Mouse (Mus musculus) limb, embryonic 14.5 days (tissue): ENCODE data around the gene Thtpa. TPM values are rescaled to one million over a fixed set of nuclear protein-coding genes. Genes with fewer than 3 reads are reported as not detected.

Experiments
- ATAC-seq: fragments of 200-750 bp; cut with Nextera tagmentation; 2 replicates; pipeline ENCODE4 v1.8.0; 2017; ENCODE audit warnings: low read depth, moderate number of reproducible peaks, moderate TSS enrichment; ENCODE audit not compliant: low FRiP score
- DNase-seq: peaks from one replicate; pipeline ENCODE4 v3.0.0-alpha.2; 2015; ENCODE audit warnings: low spot score
- H3K27ac ChIP-seq: fragments of 300-500 bp; sonication (generic); replicated peaks from 2 replicates; pipeline ENCODE4 v1.5.1; 2014; ENCODE audit warnings: low read depth, mild to moderate bottlenecking, low read length, moderate library complexity, mixed read lengths
- H3K27me3 ChIP-seq: fragments of 300-500 bp; sonication (generic); 2 replicates; pipeline ENCODE4 v1.6.1; 2014; ENCODE audit warnings: low read length, mixed read lengths; ENCODE audit not compliant: control insufficient read depth, insufficient read depth
- H3K36me3 ChIP-seq: fragments of 300-500 bp; sonication (generic); 2 replicates; pipeline ENCODE4 v1.6.1; 2014; ENCODE audit warnings: mild to moderate bottlenecking, low read length, moderate library complexity, mixed read lengths; ENCODE audit not compliant: control insufficient read depth, insufficient read depth
- H3K4me1 ChIP-seq: fragments of 300-500 bp; sonication (generic); 2 replicates; pipeline ENCODE4 v1.6.1; 2014; ENCODE audit warnings: antibody characterized with exemption, low read length, mixed read lengths; ENCODE audit not compliant: control insufficient read depth, insufficient read depth
- H3K4me2 ChIP-seq: fragments of 300-500 bp; sonication (generic); replicated peaks from 2 replicates; pipeline ENCODE4 v1.6.1; 2014; ENCODE audit warnings: low read depth, mild to moderate bottlenecking, low read length, moderate library complexity; ENCODE audit not compliant: severe bottlenecking
- H3K4me3 ChIP-seq: fragments of 300-500 bp; sonication (generic); replicated peaks from 2 replicates; pipeline ENCODE4 v1.5.1; 2014; ENCODE audit warnings: low read length
- H3K9ac ChIP-seq: fragments of 300-500 bp; sonication (generic); 2 replicates; pipeline ENCODE4 v1.6.1; 2014; ENCODE audit warnings: mild to moderate bottlenecking, low read depth, low read length, moderate library complexity; ENCODE audit not compliant: severe bottlenecking
- H3K9me3 ChIP-seq: fragments of 300-500 bp; sonication (generic); 2 replicates; pipeline ENCODE4 v1.6.1; 2016; ENCODE audit warnings: low read length; ENCODE audit not compliant: control insufficient read depth
- POLR2A ChIP-seq: fragments of 200-500 bp; IDR thresholded peaks from 2 replicates; pipeline ENCODE4 v1.8.0; 2012; ENCODE audit warnings: inconsistent platforms, mild to moderate bottlenecking, moderate library complexity, borderline replicate concordance; ENCODE audit not compliant: insufficient read depth, insufficient read length; ENCODE audit errors: extremely low read depth
- WGBS: fragments of 180-500 bp; shearing (Covaris S2); extraction: QIAGEN DNeasy Blood & Tissue Kit; methylation state at CpG from one replicate; pipeline ENCODE4 v1.1.7; 2014; 5-methylcytosine and 5-hydroxymethylcytosine counted together
- polyA plus RNA-seq, 2 experiments: library from polyadenylated mRNA; depleted of rRNA in 1 of 2; stranded (reverse) in 1 of 2; unstranded in 1 of 2; fragments of >200 nt; fragmentation: Nextera tagmentation in 1 of 2; extraction: Ambion mirVana in 1 of 2; gene quantifications; 2 replicates each; pipeline versions ENCODE4 v1.2.1 to v1.2.3; 2012 to 2014

Gene Thtpa
- polyA plus RNA-seq, 2 experiments, result 11.9 to 19.9 TPM

GRCm38 (mm10) chr14:55086009-55086514 is 8.5 kb upstream of the Thtpa start:
- Histone ChIP-seq H3K36me3 (no peaks in the 10 kb centered on the region), H3K27ac (no peak overlapping the region), H3K27me3 (no peaks in the 10 kb centered on the region), H3K4me3 (no peak overlapping the region), H3K4me1 (peaks cover 8% of the 10 kb centered on the region), H3K9ac (no peak overlapping the region), H3K9me3 (no peaks in the 10 kb centered on the region), H3K4me2 (no peak overlapping the region)
- WGBS, result 83% methylated on average over 6 of the region's 6 CpGs
- no peak for DNase-seq
- TF ChIP-seq POLR2A, result no peak
- ATAC-seq, result no peak

GRCm38 (mm10) chr14:55089199-55089947 is 5.2 kb upstream of the Thtpa start:
- no peak overlapping the region for H3K4me3 ChIP-seq
- peaks cover 10% of the 10 kb centered on the region for H3K4me1 ChIP-seq
- no peak overlapping the region for H3K4me2 ChIP-seq
- ATAC-seq, result no peak
- 45% methylated on average over 13 of the region's 13 CpGs for WGBS
- no peaks in the 10 kb centered on the region for H3K36me3 ChIP-seq
- no peaks in the 10 kb centered on the region for H3K27me3 ChIP-seq
- DNase-seq, result no peak
- H3K9ac ChIP-seq, result no peak overlapping the region
- no peak for TF ChIP-seq POLR2A
- no peaks in the 10 kb centered on the region for H3K9me3 ChIP-seq
- no peak overlapping the region for H3K27ac ChIP-seq

GRCm38 (mm10) chr14:55091209-55091865 is 3.2 kb upstream of the Thtpa start:
- 6% methylated on average over 34 of the region's 34 CpGs for WGBS
- Histone ChIP-seq H3K4me3 (peak overlapping the region; percentile 56), H3K9me3 (no peaks in the 10 kb centered on the region), H3K27ac (peak overlapping the region; percentile 34; the same call in 1 of the 2 replicates), H3K36me3 (no peaks in the 10 kb centered on the region), H3K4me2 (peak overlapping the region; percentile 75), H3K4me1 (peaks cover 20% of the 10 kb centered on the region), H3K27me3 (no peaks in the 10 kb centered on the region), H3K9ac (peak overlapping the region; percentile 68)
- no peak for TF ChIP-seq POLR2A
- ATAC-seq, result no peak; the same call in 1 of the 2 replicates
- no peak for DNase-seq

GRCm38 (mm10) chr14:55092011-55092577 is 2.5 kb upstream of the Thtpa start, which contains the start of gene Zfhx2:
Gene Zfhx2, minus strand, starts transcription at chr14:55092324.
- Histone ChIP-seq H3K4me2 (peak within 1 kb of the TSS; percentile 75), H3K36me3 (0 out of 2 replicates have a peak, but pooled peaks cover 2% of the 10 kb centered on the region), H3K27me3 (no peaks in the 10 kb centered on the region), H3K9me3 (no peaks in the 10 kb centered on the region), H3K27ac (peak within 1 kb of the TSS; percentile 34; the same call in 1 of the 2 replicates), H3K4me3 (peak within 1 kb of the TSS; percentile 56), H3K9ac (peak within 1 kb of the TSS; percentile 68), H3K4me1 (peaks cover 20% of the 10 kb centered on the region)
- ATAC-seq (peak; percentile 90), DNase-seq (peak; percentile 97)
- WGBS, result under 1% methylated on average over 33 of the region's 34 CpGs
- TF ChIP-seq POLR2A, result 0 out of 2 replicates have a peak, but pooled peaks have one; percentile 40

GRCm38 (mm10) chr14:55093927-55094326 is 657 bp upstream of the Thtpa start:
- DNase-seq (no peak), ATAC-seq (no peak)
- no peaks in the 10 kb centered on the region for H3K9me3 ChIP-seq
- WGBS, result 42% methylated on average over 6 of the region's 6 CpGs
- H3K4me2 ChIP-seq, result 0 out of 2 replicates have a peak overlapping the region, but pooled peaks have one; percentile 67
- peaks cover 20% of the 10 kb centered on the region for H3K4me1 ChIP-seq
- TF ChIP-seq POLR2A, result no peak
- H3K36me3 ChIP-seq, result peaks cover 17% of the 10 kb centered on the region
- no peak overlapping the region for H3K9ac ChIP-seq
- H3K27me3 ChIP-seq, result no peaks in the 10 kb centered on the region
- H3K4me3 ChIP-seq, result peak overlapping the region; percentile 67
- no peak overlapping the region for H3K27ac ChIP-seq
